Mouse (Mus musculus): Measurements from ENCODE around the gene Pik3c2b.

DNA sequence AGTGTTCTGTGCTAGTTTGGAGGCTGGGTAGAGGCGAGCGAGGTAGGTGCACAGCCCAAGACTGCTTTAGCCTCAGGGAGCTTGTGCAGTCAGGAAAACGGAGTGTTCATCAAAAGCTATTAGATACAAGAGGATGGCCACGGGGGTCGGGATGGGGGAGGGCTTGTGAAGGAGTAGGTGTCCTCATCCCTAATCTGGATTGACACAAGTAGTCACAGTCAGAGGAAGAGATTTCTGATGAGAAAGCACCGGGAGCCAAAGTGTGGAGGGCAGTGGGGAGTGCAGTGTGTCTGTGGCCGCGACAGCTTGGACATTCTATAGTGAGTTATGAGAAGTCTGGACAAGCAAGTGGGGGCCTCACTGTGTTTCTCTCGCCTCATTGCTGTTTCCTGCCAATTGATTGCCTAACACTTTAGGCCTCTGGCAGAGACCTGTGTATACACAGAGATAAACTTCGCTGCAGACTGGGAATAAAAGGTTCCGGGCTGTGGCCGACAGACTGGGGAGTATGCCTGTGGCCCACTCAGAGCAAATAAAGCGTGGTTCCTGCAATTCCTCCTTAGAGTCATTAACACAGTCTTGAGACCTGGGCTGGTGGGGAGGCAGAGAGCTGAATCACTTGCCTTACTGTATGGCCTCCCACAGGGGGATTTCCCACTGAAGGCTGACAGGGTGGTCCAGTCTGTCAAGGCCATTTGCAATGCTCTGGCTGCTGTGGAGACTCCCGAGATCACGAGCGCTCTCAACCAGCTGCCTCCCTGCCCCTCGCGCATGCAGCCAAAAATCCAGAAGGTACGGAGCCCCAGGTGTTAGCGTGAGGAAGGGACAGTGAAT is 31.4 kb downstream of the Pik3c2b start:
- no peak for TF ChIP-seq CTCF (IDR thresholded peaks at IDR 0.05)
- peak; percentile 60; the same call in 1 of the 2 replicates for TF ChIP-seq EP300 (IDR thresholded peaks at IDR 0.05; ENCODE audit: insufficient read depth, low read depth, low read length)
- no peak for TF ChIP-seq POLR2A (IDR thresholded peaks at IDR 0.05; ENCODE audit: insufficient read depth, low read depth, low read length)
